Mouse (Mus musculus) testis, postnatal 14 days (tissue): ENCODE results near the gene Tmbim6.
"Not testable (repeated sequence)": the region's sequence is repeated elsewhere in the genome, so short reads cannot be mapped to it uniquely, and the experiment has no call there.

ENCODE experiments used
- DNase-seq: peaks from one replicate; pipeline ENCODE4 v3.0.0; 2021; ENCODE audit warnings: low spot score

Tmbim6 gene

DNA sequence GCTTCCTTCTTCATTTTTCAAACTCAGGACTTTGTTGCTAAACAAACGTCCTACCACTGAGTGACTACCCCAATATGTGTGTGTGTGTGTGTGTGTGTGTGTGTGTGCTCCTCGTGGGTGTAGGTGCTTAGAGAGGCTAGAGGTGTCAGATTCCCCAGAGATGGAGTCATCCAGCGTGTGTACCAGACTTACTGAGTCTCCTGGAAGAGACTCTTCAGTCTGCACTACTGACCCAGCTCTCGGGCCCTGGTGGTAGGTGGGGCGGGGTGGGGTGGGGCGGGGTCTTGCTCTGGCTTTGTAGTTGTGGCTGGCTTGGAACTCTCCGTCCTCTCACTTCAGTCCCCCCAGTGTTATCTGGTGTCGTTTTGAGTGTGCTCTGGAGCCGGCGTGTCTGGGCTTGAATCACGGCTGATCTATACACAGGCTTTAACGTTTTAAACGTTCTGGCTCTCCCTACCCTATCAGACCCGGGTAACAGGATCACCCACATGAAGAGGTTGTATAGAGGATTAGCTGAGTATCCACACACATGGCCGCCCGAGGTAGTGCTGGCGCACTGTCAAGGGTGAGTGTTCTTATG is 25.1 kb downstream of the Tmbim6 start:
- no peak for DNase-seq

DNA sequence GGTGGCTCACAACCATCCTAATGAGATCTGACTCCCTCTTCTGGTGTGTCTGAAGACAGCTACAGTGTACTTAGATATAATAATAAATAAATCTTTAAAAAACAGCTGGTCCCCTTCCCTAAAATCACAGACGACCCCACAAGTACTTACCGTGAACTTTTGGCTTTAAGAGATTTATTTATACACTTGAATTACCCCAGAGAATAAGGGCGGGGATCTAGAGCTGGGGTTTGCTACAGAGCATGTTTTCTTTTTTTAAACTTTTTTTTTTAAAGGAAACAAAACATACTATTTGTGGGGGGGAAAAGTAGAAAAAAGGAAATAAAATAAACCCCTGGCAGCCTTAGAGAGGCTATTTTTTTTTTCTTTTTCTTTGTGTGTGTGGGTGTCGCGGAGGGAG is 27.4 kb downstream of the Tmbim6 start:
- no peak for DNase-seq

DNA sequence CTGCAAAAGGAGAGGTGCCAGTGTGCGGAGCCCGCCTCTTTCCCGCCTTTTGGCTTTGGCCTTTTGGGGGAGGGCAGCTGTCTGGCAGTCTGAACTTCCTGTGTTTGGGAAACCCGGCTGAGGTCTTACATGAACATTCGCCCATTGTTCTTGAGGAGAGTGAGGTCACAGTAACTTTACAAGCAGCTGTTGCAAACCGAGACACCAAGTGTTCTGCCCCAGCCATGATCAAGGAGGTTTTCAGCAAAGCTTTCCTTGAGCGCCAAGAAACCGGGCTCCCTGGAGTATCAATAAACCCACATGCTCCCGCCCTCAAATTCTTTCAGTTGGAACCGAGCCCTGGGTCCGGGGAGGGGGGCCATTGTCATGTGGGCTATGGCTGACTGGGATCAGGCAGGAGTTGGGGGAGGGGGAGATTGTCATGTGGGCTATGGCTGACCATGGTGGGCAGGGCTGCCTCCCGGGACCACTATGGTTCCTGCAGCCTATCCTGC is 27.9 kb downstream of the Tmbim6 start:
- peak; percentile 73 for DNase-seq

DNA sequence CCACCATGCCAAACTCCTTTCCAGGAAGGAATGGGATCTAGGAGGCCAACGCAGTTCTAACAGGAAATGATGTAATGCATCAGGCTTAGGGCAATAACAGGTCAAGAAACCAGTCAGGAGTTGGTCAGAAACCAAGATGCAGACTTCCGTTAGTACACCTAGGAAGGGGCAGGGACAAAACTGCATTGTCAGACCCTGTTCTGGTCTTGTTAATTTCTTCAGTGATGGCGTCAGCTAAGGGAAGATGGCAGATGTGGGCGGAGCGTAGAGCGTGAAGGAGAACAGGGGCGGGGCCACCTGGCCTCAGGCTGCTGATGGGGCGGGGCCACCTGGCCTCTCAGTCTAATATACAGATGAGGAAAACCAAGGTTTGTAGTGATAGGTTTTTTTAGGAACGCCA is 28.5 kb downstream of the Tmbim6 start:
- DNase-seq, result peak; percentile 73

DNA sequence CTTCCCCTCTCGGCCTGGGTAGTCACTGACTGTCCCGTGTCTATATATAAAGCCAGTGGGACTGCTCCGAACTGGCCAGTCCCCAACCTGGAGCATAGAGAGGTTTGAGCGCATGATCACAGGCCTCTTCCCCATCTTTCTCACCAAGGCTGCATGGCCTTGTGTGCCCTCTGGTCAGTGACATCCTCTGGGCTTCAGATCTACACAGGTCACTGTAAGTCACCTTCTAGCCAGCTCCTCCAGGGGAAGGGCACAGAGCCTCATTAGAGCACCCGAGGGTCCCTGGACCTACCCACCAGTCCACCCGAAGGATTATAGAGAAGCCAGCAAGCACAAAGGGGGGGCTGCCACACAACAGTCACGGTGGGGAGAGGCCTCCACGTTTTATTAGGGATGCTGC is 29.0 kb downstream of the Tmbim6 start:
- no peak for DNase-seq

DNA sequence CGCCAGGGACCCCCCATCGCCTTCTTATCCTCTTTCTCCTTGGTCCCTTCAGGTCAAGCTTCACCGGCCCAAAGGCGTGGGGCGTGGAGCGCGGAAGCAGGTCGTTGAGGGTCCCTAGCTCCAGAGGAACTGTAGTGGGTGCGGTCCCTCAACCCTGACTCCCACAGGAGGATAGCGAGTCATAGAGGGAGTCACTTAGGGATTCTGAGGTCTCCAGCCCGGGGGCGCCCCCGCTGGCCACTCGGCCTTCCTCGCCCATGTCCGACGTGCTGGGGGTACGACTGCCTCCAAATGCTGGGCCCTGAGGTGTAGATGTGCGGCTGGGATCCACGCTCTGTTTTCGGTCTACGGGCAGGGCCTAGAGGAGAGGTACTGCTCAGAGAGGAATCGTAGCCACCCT is 29.9 kb downstream of the Tmbim6 start:
- no peak for DNase-seq

DNA sequence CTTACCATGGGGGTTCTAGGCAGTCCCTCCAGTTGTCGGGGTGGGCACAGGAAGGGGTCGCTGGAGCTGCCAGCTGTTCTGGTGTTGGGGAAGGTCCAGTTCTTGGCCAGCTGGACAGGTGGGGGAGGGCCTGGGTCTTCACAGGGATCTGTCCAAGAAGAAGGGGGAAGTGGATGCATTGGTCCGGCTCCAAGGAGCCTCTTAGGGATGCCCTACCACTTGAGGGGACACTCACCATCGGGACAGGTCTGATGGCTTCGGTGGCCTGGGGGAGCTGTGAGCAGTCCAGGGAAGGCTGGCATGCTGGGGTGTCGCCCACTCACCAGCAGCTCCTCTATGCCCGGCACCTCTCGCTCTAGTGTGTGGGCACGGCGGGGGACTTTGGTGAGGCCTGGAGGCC is 30.4 kb downstream of the Tmbim6 start:
- no peak for DNase-seq

DNA sequence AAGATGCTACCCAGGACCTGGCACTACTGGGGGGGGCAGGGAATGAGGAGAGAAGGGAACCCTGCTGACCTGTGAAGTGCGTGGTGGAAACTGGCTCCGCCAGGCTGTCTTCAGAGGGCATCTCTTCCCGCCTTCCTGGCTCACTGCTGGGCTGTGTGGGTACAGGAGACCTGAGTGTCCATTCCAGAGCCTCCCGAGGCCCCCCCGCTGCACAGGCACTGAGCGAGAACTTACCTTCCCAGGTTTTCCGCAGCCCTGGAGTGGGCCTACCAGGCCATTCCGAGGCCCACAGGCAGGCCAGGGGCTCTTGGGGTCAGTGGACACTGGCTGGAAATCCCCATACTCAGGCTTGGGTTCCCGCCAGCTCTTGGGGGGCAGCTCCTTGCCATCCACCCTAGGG is 31.2 kb downstream of the Tmbim6 start:
- no peak for DNase-seq

DNA sequence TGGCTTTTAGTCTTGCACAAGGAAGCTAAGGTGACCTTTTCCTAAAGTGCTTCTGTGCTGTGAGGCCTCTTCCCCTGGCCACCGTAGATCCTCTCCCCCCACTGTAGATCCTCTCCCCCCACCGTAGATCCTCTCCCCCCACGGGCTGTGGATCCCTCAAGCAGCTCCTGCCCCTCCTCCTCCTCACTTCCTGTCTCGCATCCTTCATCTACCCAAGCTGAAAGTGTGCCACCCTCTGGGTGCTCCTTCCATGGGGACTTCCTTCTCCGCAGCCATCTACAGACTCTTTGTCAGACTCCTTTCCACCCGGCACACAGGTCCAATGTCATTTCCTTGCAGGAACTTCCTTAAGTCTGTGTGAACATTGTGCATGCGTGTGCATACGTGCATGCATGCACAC is 37.7 kb downstream of the Tmbim6 start:
- DNase-seq, result no peak

DNA sequence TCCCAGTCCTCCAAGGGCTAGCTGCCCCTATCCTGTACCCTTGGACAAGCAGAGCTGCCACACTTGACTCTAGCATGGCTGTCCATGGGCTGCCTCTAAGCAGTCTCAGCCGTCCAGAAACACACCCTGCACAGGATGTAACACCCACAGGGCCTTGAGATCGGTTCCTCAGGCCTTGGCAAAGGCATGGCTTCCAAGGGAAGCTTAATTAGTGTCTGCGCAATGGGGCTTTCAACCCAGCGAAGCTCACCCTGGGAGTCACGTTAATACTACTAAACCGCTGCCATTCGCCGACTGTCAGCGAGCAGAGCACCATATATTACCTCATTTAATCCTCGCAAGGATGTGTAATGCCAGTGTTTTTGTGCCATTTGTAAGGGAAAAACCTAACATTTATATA is 38.4 kb downstream of the Tmbim6 start:
- DNase-seq, result no peak

DNA sequence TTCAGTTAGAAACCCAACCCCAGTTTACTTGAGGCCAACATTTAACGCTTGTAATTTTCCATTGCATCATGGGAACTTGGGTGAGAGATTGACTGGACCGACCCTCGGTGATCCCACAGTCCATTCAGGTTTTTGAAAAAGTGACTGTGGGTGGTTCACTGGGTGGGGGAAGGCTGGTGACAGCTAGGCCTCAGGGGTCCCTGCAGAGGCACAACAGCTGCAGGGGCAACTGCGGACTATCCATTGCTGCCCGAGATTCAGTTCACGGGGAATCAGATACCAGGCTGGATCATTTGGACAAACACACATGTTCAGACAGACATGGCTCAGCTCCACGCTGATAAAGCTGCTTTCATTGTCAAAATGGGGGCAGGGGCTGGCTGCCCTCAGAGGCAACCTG is 38.8 kb downstream of the Tmbim6 start:
- DNase-seq, result no peak

DNA sequence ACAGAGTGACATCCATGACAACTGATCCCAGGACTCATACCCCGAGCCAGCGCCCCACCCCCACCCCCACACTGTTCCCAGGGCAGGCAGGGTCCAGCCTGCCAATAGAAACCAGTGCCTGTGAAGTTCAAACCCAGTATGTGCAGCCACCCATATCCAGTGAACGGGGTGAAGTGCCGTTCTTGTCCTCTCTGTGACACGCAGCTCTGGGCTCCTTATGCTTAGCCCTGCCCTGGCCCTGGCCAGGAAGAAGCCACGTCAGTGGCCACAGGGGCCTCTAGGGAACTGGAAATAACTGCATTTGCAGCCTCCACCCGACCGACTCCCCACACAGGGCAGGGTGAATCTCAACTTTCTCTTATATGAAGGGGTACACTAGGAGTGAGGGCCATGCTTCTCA is 39.3 kb downstream of the Tmbim6 start:
- DNase-seq, result no peak

DNA sequence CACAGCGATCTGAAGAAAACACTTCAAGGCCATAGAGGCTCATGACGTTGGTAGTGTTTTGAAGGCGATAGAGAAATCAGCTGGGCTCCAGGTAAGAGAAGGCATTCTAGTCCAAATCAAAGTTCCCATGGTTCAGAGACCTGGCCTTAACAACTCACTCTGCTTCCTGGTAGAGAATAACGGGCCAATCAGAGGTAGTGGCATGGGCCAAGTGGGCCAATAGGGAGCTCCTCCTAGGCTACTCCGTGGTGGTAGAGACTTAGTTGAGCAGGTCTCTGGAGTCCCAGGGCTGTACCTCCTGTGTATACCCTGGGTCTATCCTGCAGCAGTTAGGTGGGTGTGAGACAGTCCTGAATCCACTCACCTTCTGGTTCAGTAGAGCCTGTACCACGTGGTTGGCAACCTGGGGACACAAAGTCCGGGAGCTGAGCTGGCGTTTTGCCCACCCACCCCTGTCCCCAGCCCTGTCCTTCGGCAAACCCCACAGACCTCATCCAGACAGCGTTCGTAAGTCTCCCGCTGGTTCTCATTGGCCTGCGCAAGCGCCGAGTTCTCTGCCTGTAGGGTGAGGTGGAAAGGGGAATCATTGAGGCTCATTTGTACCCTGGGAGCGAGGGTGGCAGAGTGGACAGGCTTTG is 40.5 kb downstream of the Tmbim6 start:
- DNase-seq, result no peak

DNA sequence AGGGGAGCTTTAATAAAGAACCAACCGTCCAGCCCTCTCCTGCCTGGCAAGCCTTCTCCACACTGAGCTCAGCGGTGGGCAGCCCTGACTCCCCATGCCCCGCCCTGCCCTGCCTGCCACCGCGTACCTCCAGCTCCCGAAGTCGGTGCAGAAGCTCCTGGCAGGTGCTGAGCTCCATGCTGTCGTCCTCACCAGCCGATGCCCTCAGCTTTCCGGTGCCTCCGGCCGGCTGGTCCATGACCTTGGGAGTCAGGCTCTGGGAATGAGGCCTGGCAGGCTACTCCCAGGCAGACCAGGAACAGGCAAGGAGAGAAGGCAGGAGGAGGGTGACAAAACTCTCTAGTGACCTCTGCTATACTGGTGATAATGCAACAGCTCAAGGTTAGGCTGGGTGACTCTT is 41.2 kb downstream of the Tmbim6 start:
- no peak for DNase-seq

DNA sequence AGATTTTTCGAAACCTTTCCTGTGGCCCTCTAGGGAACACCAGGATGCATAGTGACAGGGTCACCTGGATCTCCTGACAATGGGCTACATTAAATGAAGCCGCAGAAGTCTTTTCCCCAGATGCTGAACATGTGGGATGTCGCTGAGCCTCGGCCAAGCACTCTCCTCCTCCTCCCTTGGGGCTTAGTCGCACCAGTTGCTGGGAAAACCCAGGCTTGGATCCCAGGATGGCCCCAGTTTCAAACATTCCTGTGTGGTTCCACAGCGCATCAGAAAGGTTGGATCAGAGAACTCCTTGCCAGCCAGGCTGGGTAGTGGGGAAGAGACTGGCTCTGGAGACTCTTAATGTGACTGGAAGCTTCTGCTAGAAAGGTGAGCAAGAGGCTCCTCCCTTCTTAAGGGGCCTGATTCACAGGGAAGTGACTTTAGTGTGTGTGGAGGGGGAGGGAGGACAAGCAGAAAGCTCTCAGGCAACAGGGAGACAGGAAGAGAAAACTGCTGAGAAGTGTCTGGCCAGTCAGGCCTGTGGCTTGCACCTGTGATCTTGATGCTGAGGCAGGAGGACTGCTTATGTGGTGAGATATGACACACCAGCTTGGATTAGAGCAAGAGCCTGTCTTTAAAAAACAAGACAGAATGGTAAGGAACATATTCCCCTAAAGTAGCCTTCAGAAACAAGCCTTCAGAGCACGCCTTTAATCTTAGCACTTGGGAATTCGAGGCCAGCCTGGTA is 46.5 kb downstream of the Tmbim6 start:
- no peak for DNase-seq

DNA sequence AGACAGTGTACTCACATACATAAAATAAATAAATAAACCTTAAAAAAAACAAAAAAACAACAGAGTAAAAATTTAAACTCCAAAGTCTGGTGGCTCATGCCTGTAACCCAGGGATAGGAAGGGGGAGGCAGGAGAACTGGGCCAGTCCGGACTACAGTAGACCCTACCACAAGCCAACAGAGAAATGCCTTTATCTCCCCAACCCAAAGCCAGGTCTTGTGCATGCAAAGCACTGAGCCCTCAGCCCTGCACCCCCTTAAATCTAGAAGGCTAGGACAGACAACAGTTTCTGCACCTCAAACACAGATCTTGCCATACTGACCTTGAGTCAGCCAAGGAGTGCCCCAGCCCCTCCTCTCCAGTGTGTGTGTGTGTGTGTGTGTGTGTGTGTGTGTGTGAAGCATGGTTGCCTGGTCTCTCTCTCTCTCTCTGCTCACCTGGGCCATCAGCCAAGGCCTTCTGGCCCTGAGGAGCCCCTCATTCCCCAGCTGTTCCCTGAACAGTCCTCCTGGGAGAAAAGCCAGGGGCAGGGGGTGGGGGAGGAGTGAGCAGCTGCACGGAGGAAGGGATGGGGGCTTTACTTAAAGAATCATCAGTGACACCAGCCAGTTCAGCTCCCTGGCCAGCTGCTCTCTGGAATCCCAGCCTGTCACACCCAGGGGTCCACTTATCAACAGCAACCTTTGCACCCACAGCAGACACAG is 47.6 kb downstream of the Tmbim6 start:
- DNase-seq, result no peak

DNA sequence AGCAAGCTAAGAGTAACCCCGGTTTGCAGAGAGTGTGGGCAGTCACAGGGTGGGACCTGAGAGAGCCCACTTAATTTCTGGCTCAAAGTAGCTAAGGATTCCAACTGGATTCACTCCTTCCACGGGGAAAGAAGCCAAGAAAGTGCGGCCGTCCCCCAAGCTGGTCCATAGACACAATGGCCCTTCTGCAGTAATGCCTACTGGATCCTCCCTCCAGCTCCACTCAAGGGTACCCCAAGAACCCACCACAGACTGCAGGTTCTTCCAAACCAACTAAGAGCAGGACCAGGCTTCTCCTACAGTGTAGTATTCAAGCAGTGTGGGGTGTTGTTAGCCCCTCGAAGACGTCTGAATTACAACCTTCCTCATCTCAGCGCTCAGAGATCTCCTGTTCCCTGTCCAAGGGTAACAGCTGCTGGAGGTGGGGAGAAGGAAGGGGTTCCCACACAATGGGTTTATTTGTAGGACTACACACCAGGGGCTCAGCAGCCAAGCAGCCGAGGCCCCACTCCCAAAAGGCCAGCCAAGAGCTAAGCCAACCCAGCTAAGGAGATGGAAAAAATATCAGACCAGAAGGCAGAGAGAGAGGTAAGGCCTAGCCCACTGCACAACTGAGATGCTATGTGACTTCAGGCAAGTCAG is 48.3 kb downstream of the Tmbim6 start:
- no peak for DNase-seq

DNA sequence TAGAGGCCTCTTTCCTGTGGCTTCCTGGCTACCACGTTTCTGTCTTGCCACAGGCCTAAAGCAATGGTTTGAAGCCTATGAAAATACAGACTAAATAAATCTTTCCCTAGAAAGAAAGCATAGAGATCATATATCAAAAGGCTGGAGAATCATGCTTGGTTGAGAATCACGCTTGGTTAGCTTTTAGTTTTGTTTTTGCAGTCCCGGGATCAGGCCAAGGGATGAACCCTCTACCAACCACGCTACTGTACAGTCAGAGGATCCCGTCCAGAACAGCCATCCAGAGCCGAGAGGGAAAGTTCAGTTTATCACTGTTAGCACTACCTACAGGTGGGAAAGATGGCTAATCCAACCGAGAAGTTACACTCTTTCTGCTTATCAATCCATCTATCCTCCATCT is 49.7 kb downstream of the Tmbim6 start:
- no peak for DNase-seq

DNA sequence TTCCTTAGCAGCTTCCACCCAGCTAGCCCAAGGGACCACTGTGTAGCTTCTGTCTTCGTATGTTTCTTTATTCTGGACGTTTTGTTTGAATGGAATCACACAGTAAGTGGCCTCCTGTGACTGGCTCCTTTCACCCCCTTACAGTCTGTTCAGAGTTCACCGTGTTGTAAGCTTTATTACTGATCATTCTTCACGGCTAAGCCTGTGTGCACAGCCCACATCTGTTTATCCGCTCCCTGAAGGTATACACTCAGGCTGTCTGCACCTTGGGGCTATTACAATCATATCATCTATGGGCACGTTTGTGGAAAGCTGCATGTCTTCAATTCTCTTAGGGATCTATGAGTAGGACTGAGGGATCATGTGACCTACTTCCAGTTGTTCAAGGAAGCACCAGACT is 52.9 kb downstream of the Tmbim6 start:
- DNase-seq, result no peak

DNA sequence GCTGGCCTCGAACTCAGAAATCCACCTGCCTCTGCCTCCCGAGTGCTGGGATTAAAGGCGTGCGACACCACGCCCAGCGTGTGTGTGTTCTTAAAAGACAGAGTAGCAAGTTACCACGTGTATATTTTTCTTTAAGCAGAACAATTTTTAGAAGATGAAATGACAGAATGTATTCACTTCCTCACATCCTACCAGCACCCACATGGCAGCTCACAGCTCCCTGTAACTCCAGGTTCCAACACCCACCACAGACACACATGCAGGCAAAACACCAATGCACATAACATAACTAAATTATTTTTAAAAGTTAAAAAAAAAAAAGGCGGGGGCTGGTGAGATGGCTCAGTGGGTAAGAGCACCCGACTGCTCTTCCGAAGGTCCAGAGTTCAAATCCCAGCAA is 53.5 kb downstream of the Tmbim6 start:
- not testable (repeated sequence) for DNase-seq

DNA sequence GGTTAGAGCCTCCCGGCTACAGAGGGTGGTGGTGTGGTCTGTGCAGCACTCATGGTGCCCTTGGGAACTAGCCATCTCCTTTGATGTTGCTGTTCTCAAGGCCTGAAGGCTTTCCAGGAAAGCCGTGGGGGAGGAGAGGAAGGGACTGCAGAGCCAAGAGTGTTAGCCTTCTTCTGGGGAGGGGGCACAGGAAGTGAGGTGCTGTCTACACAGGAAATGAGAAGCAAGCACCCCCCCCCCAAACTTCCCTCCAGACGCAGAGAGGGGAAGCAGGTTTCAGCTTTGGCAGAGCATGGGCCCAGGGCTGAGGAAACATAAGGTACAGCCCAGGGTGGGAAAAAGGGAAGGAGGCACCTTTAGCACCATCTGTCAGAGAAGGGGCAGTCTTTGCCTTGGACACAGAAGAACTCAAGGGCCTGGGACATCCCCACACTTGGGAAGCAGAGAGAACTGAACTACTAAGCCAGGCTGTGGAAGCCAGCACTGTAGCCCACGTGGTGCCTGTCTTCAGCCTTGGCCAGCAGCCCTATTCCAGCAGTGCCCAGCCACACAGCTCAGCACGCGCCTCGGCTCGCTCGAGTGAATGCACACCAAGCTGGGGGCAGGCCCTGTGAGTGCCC is 56.6 kb downstream of the Tmbim6 start:
- peak; percentile 68 for DNase-seq

DNA sequence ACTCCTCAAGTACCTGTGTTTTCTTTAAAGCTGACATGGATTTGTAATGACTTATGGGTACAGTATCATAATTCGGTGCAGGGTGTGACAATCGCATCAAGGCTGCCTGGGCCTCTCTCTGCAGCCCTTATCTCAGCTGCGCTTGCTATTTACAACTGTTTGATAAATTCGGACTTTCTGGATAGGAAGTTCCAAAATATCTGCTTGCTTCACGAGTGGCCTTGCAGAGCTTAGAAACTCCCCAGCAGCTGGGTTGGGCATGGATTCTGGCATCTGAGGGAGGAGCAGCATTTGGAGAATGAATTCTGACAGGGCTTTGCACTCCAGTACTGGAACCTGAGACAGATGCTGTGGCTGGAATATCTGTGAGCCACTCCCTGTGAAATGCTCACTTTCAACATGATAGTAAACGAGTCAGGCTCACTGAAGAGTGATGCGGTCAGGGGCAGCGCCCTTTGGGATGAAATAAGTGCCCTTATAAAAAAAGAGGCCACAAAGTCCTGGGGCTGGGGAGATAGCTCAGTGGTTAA is 57.1 kb downstream of the Tmbim6 start:
- peak; percentile 70 for DNase-seq
